Mouse (Mus musculus) kidney, adult 2 months (tissue): Measurements from ENCODE around the gene Fdx1l.

ENCODE experiments used
- CTCF ChIP-seq: fragments of 200-500 bp; conservative IDR thresholded peaks from 2 replicates; pipeline ENCODE4 v1.5.1; 2011; ENCODE audit warnings: low read depth, mild to moderate bottlenecking, control low read depth, low read length, moderate library complexity, mixed read lengths; ENCODE audit not compliant: insufficient read depth, insufficient read length
- POLR2A ChIP-seq: fragments of 200-500 bp; IDR thresholded peaks from one replicate; pipeline ENCODE4 v1.6.1; 2011; ENCODE audit warnings: low read depth, low read length, control low read depth

DNA sequence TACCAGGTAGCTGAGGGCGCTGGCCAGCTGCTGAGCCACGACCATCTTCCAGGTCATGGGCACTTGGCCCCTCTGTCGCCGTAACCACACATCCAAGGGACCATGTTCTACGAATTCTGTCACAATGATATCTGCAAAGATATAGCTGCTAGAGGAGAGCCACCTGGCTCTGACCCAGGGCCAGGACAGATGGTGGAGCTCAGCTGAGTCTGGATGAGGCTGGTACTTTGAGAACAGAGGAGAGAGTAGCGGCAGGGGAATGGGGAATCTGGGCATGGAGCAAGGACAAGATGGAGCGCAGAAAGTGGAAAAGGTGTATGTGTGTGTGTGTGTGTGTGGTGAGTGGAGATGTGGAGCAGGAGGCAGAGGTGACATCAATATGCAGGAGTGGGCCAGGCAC lies 40.8 kb upstream of the Fdx1l start:
- no peak for TF ChIP-seq CTCF
- TF ChIP-seq POLR2A = no peak
